Mouse (Mus musculus) brain, embryonic 14.5 days (tissue): Measurements from ENCODE around the gene Sgms1.

ENCODE experiments used
- CTCF ChIP-seq: fragments of 200-500 bp; IDR thresholded peaks from 2 replicates; pipeline ENCODE4 v1.5.1; 2012; ENCODE audit warnings: inconsistent platforms, mild to moderate bottlenecking, moderate library complexity, borderline replicate concordance; ENCODE audit not compliant: insufficient read depth, insufficient read length; ENCODE audit errors: extremely low read depth
- POLR2A ChIP-seq: fragments of 200-500 bp; IDR thresholded peaks from 2 replicates; pipeline ENCODE4 v1.6.1; 2012; ENCODE audit warnings: mild to moderate bottlenecking, inconsistent platforms, borderline replicate concordance; ENCODE audit not compliant: poor library complexity, insufficient read depth, insufficient read length, severe bottlenecking; ENCODE audit errors: extremely low read depth

- no peak for TF ChIP-seq CTCF
- TF ChIP-seq POLR2A: no peak
Measured at GRCm38 (mm10) chr19:32152529-32152928, 237.0 kb downstream of the Sgms1 start.
